In genomic region chr2:73419285-73419684, GRCm38 (mm10) we compare ENCODE assay signal across 9 mouse cellular contexts. TPM values are rescaled to one million over a fixed set of nuclear protein-coding genes. Genes with fewer than 3 reads are reported as not detected.
DNase-seq lines count a peak whose midpoint lies in the region; ATAC-seq and TF ChIP-seq lines count a peak whose summit lies in the region.
"Had no signal": no experiment of that assay in that cellular context is flagged by ENCODE, and none has a peak within 500 bp of the region (broad histone marks: within the 10 kb centered on the region; RNA-seq: fewer than 3 reads in every experiment).

No protein-coding gene starts in this region.

- H3K4me3 ChIP-seq in liver, embryonic 14.5 days (ENCODE audit: insufficient read depth in 1 of 2, low read depth in 2 of 2, low read length in 2 of 2), result no peak overlapping the region
- no peak overlapping the region for H3K4me3 ChIP-seq in forebrain, embryonic 12.5 days (replicated peaks)
- H3K4me3 ChIP-seq: lung, embryonic 15.5 days had no signal

- peak; percentile 30 to 58 for DNase-seq in heart, postnatal 14 days
- no peak for DNase-seq in heart, postnatal 25 days (ENCODE audit: low spot score)
- DNase-seq in 3T3-L1 (ENCODE audit: low read depth, low spot score) (peak; percentile 40), adipocyte (ENCODE audit: low spot score) (peak; percentile 45)
- DNase-seq in embryo, embryonic 9.5 days (ENCODE audit: extremely low spot score), result peak; percentile 32
- peak in 1 of 3 experiments; percentile 7 for DNase-seq in liver, embryonic 14.5 days (ENCODE audit: low read depth in 3 of 3, low spot score in 3 of 3)
- DNase-seq in spleen, postnatal 4 days (ENCODE audit: low spot score in 2 of 2), result peak; percentile 28 to 70

- H3K27me3 ChIP-seq in liver, embryonic 14.5 days (ENCODE audit: control insufficient read depth, insufficient read depth, low read length), result no peaks in the 10 kb centered on the region
- no peaks in the 10 kb centered on the region; the same call in 1 of the 2 replicates for H3K27me3 ChIP-seq in forebrain, embryonic 12.5 days
- H3K27me3 ChIP-seq: lung, embryonic 15.5 days had no signal

- H3K9ac ChIP-seq in liver, embryonic 14.5 days (replicated peaks), result no peak overlapping the region
- H3K9ac ChIP-seq in forebrain, embryonic 12.5 days, result no peak overlapping the region
- H3K9ac ChIP-seq: lung, embryonic 15.5 days had no signal

- TF ChIP-seq EP300 in liver, embryonic 14.5 days (IDR thresholded peaks at IDR 0.05; ENCODE audit: low read depth), result no peak

- H3K27ac ChIP-seq in liver, embryonic 14.5 days, result no peak overlapping the region
- no peak overlapping the region for H3K27ac ChIP-seq in forebrain, embryonic 12.5 days
- H3K27ac ChIP-seq: lung, embryonic 15.5 days had no signal

- H3K4me1 ChIP-seq in liver, embryonic 14.5 days (replicated peaks; ENCODE audit: control insufficient read depth in 2 of 2, insufficient read depth in 2 of 2, low read length in 1 of 2), result no peaks in the 10 kb centered on the region
- H3K4me1 ChIP-seq in forebrain, embryonic 12.5 days, result peaks cover 12% of the 10 kb centered on the region
- H3K4me1 ChIP-seq: lung, embryonic 15.5 days had no signal

- H3K9me3 ChIP-seq in liver, embryonic 14.5 days (ENCODE audit: control insufficient read depth, low read length), result no peaks in the 10 kb centered on the region
- no peaks in the 10 kb centered on the region for H3K9me3 ChIP-seq in forebrain, embryonic 12.5 days
- H3K9me3 ChIP-seq: lung, embryonic 15.5 days had no signal

- intact Hi-C loops in heart, postnatal 14 days (cut with DNase I), result loop anchor here (5.0 to 10.0 kb wide), 2 partner anchors 107 to 254 kb away; partner anchors contain the start of genes Cir1 and Scrn3
- intact Hi-C loops in heart, postnatal 25 days (cut with DNase I), result loop anchor here (10.0 kb wide), 1 partner anchor 254 kb away; no protein-coding TSS in a partner anchor

- H3K4me2 ChIP-seq in liver, embryonic 14.5 days (ENCODE audit: low read depth), result no peak overlapping the region
- H3K4me2 ChIP-seq in forebrain, embryonic 12.5 days, result no peak overlapping the region
- H3K4me2 ChIP-seq: lung, embryonic 15.5 days had no signal

- 19% methylated on average over 4 of the region's 4 CpGs for WGBS in liver, embryonic 14.5 days (ENCODE audit: insufficient replicate concordance)
- 41% methylated on average over 4 of the region's 4 CpGs for WGBS in forebrain, embryonic 12.5 days

- ATAC-seq in liver, embryonic 14.5 days (ENCODE audit: insufficient read depth), result no peak
- no peak for ATAC-seq in forebrain, embryonic 12.5 days (ENCODE audit: low FRiP score)

- peak; percentile 67 for TF ChIP-seq CTCF in liver, embryonic 14.5 days (IDR thresholded peaks at IDR 0.05; ENCODE audit: low read depth)

- no peaks in the 10 kb centered on the region for H3K36me3 ChIP-seq in liver, embryonic 14.5 days (replicated peaks; ENCODE audit: control insufficient read depth, insufficient read depth, low read depth)
- H3K36me3 ChIP-seq in forebrain, embryonic 12.5 days (replicated peaks), result no peaks in the 10 kb centered on the region
- H3K36me3 ChIP-seq: lung, embryonic 15.5 days had no signal

RNA-seq across cellular contexts. Expression of gene Gpr155, which starts 32.9 kb away (rescaled TPM):
- total RNA-seq in heart, postnatal 14 days (2021), result 10 to 100 TPM; 10.8 to 11.1 TPM
- total RNA-seq in heart, postnatal 25 days (2021), result 10 to 100 TPM in 1 of 2 experiments, 1 to 10 TPM in 1; 9.9 to 12.3 TPM
- polyA plus RNA-seq in liver, embryonic 14.5 days (2012; rRNA removed), result 3.0 and 4.1 TPM in 2 replicates
- polyA plus RNA-seq in liver, embryonic 14.5 days (2014; fragmentation: Nextera tagmentation; extraction: Ambion mirVana), result 8.9 and 9.0 TPM in 2 replicates
- polyA plus RNA-seq in forebrain, embryonic 12.5 days (2016; fragmentation: Nextera tagmentation; extraction: Ambion mirVana), result 7.3 and 8.0 TPM in 2 replicates
